Mouse (Mus musculus) cortical plate, adult 2 months (tissue): ENCODE data around the gene Olfr1336. TPM values are rescaled to one million over a fixed set of nuclear protein-coding genes. Genes with fewer than 3 reads are reported as not detected.

ENCODE experiments used
- H3K27ac ChIP-seq: fragments of 200-500 bp; 2 replicates; pipeline ENCODE4 v1.5.1; 2012; ENCODE audit warnings: low read length, control low read depth, inconsistent platforms; ENCODE audit not compliant: insufficient read depth
- H3K4me1 ChIP-seq: fragments of 200-500 bp; 2 replicates; pipeline ENCODE4 v1.6.1; 2011; ENCODE audit warnings: low read length; ENCODE audit not compliant: control insufficient read depth, insufficient read depth
- H3K4me3 ChIP-seq: fragments of 200-500 bp; 2 replicates; pipeline ENCODE4 v1.5.1; 2011; ENCODE audit warnings: mild to moderate bottlenecking, low read length, control low read depth; ENCODE audit not compliant: insufficient read depth
- CTCF ChIP-seq: fragments of 200-500 bp; IDR thresholded peaks from 2 replicates; pipeline ENCODE4 v1.5.1; 2011; ENCODE audit warnings: mild to moderate bottlenecking, control low read depth, low read length; ENCODE audit not compliant: insufficient read depth; ENCODE audit errors: extremely low read depth
- POLR2A ChIP-seq: fragments of 200-500 bp; IDR thresholded peaks from 2 replicates; pipeline ENCODE4 v1.6.1; 2011; ENCODE audit warnings: mild to moderate bottlenecking, low read length, control low read depth; ENCODE audit not compliant: insufficient read depth; ENCODE audit errors: extremely low read depth
- polyA plus RNA-seq: library from polyadenylated mRNA; depleted of rRNA; stranded (reverse); fragments of >200 nt; gene quantifications from 2 replicates; pipeline ENCODE4 v1.2.3, GENCODE M21; 2012; rRNA removed

Olfr1336 gene
- not detected in 2 replicates for polyA plus RNA-seq

GRCm38 (mm10) chr7:6455868-6456267 lies at the start of gene Olfr1336:
Gene Olfr1336, plus strand, starts transcription at chr7:6456168.
- Histone ChIP-seq H3K4me1 (no peaks in the 10 kb centered on the region), H3K27ac (no peak within 1 kb of the TSS), H3K4me3 (no peak within 1 kb of the TSS)
- TF ChIP-seq CTCF (no peak), POLR2A (no peak)

GRCm38 (mm10) chr7:6410043-6410442 lies 45.9 kb upstream of the Olfr1336 start, which contains the start of gene Gm20715:
Gene Gm20715, plus strand, starts transcription at chr7:6410277.
- H3K27ac ChIP-seq: no peak within 1 kb of the TSS
- no peaks in the 10 kb centered on the region for H3K4me1 ChIP-seq
- TF ChIP-seq POLR2A: no peak
- TF ChIP-seq CTCF: no peak
- no peak within 1 kb of the TSS for H3K4me3 ChIP-seq

- Histone ChIP-seq H3K4me3 (peak overlapping the region; percentile 50), H3K4me1 (no peaks in the 10 kb centered on the region), H3K27ac (no peak overlapping the region)
- no peak for TF ChIP-seq CTCF
- no peak for TF ChIP-seq POLR2A
Observed at GRCm38 (mm10) chr7:6414626-6415441, 41.1 kb upstream of the Olfr1336 start.

GRCm38 (mm10) chr7:6415442-6415787 lies 40.6 kb upstream of the Olfr1336 start:
- TF ChIP-seq CTCF (no peak), POLR2A (no peak)
- Histone ChIP-seq H3K4me1 (no peaks in the 10 kb centered on the region), H3K4me3 (peak overlapping the region; percentile 50), H3K27ac (no peak overlapping the region)

- Histone ChIP-seq H3K4me3 (no peak overlapping the region), H3K4me1 (no peaks in the 10 kb centered on the region), H3K27ac (no peak overlapping the region)
- TF ChIP-seq POLR2A (no peak), CTCF (no peak)
Observed at GRCm38 (mm10) chr7:6419894-6420293, 36.1 kb upstream of the Olfr1336 start.

GRCm38 (mm10) chr7:6429381-6429780 lies 26.6 kb upstream of the Olfr1336 start:
- TF ChIP-seq CTCF (no peak), POLR2A (no peak)
- no peak overlapping the region for H3K27ac ChIP-seq
- H3K4me3 ChIP-seq: no peak overlapping the region
- H3K4me1 ChIP-seq: no peaks in the 10 kb centered on the region

GRCm38 (mm10) chr7:6430342-6430741 lies 25.6 kb upstream of the Olfr1336 start:
- TF ChIP-seq POLR2A (no peak), CTCF (peak; percentile 44)
- Histone ChIP-seq H3K27ac (no peak overlapping the region), H3K4me1 (no peaks in the 10 kb centered on the region), H3K4me3 (no peak overlapping the region)

- TF ChIP-seq CTCF: no peak
- no peak for TF ChIP-seq POLR2A
- H3K4me1 ChIP-seq: no peaks in the 10 kb centered on the region
- no peak within 1 kb of the TSS for H3K27ac ChIP-seq
- no peak within 1 kb of the TSS for H3K4me3 ChIP-seq
Observed at GRCm38 (mm10) chr7:6438388-6438787, 17.6 kb upstream of the Olfr1336 start, which contains the start of gene Olfr1344. Gene Olfr1344, plus strand, starts transcription at chr7:6438688.

- no peak overlapping the region for H3K4me3 ChIP-seq
- no peaks in the 10 kb centered on the region for H3K4me1 ChIP-seq
- H3K27ac ChIP-seq: no peak overlapping the region
- no peak for TF ChIP-seq CTCF
- TF ChIP-seq POLR2A: no peak
Observed at GRCm38 (mm10) chr7:6441173-6441572, 14.8 kb upstream of the Olfr1336 start.

GRCm38 (mm10) chr7:6447771-6448170 lies 8.2 kb upstream of the Olfr1336 start:
- no peak overlapping the region for H3K27ac ChIP-seq
- no peaks in the 10 kb centered on the region for H3K4me1 ChIP-seq
- H3K4me3 ChIP-seq: no peak overlapping the region
- TF ChIP-seq CTCF (no peak), POLR2A (no peak)
